Mouse (Mus musculus): ENCODE measurements around the gene Slc23a2. TPM values are rescaled to one million over a fixed set of nuclear protein-coding genes. Genes with fewer than 3 reads are reported as not detected.

Slc23a2 gene
- polyA plus RNA-seq, 1 experiment from 2014 or later = 11.7 TPM

- ATAC-seq (replicated peaks; ENCODE audit: low FRiP score, low read depth) (no peak), DNase-seq (ENCODE audit: low spot score) (no peak)
- no peak for TF ChIP-seq CTCF (IDR thresholded peaks at IDR 0.05; ENCODE audit: low read depth)
- Histone ChIP-seq H3K4me1 (replicated peaks; ENCODE audit: insufficient read depth, low read length) (no peaks in the 10 kb centered on the region), H3K4me2 (ENCODE audit: low read length) (no peak overlapping the region), H3K9ac (ENCODE audit: low read depth, low read length) (no peak overlapping the region), H3K27ac (no peak overlapping the region), H3K36me3 (ENCODE audit: insufficient read depth, low read length) (no peaks in the 10 kb centered on the region), H3K27me3 (ENCODE audit: insufficient read depth, low read length) (no peaks in the 10 kb centered on the region), H3K4me3 (replicated peaks; ENCODE audit: low read depth, low read length) (no peak overlapping the region), H3K9me3 (replicated peaks; ENCODE audit: low read length) (no peaks in the 10 kb centered on the region)
- WGBS = 68% methylated on average over 6 of the region's 6 CpGs
Measured at GRCm38 (mm10) chr2:132151592-132151991, 6.7 kb upstream of the Slc23a2 start.

GRCm38 (mm10) chr2:132150926-132151325 is 6.0 kb upstream of the Slc23a2 start:
- Histone ChIP-seq H3K4me1 (replicated peaks; ENCODE audit: insufficient read depth, low read length) (no peaks in the 10 kb centered on the region), H3K4me2 (ENCODE audit: low read length) (no peak overlapping the region), H3K27me3 (ENCODE audit: insufficient read depth, low read length) (no peaks in the 10 kb centered on the region), H3K9ac (ENCODE audit: low read depth, low read length) (no peak overlapping the region), H3K27ac (no peak overlapping the region), H3K36me3 (ENCODE audit: insufficient read depth, low read length) (no peaks in the 10 kb centered on the region), H3K9me3 (replicated peaks; ENCODE audit: low read length) (no peaks in the 10 kb centered on the region), H3K4me3 (replicated peaks; ENCODE audit: low read depth, low read length) (no peak overlapping the region)
- ATAC-seq (replicated peaks; ENCODE audit: low FRiP score, low read depth) = no peak
- no peak for TF ChIP-seq CTCF (IDR thresholded peaks at IDR 0.05; ENCODE audit: low read depth)
- 67% methylated on average over 1 of the region's 1 CpGs for WGBS
- no peak for DNase-seq (ENCODE audit: low spot score)

- WGBS = 18% methylated on average over 4 of the region's 4 CpGs
- DNase-seq (ENCODE audit: low spot score) (no peak), ATAC-seq (replicated peaks; ENCODE audit: low FRiP score, low read depth) (no peak)
- H3K9me3 ChIP-seq (replicated peaks; ENCODE audit: low read length) = no peaks in the 10 kb centered on the region
- no peaks in the 10 kb centered on the region; the same call in 1 of the 2 replicates for H3K4me1 ChIP-seq (replicated peaks; ENCODE audit: insufficient read depth, low read length)
- H3K4me3 ChIP-seq (replicated peaks; ENCODE audit: low read depth, low read length) = no peak overlapping the region
- H3K4me2 ChIP-seq (ENCODE audit: low read length) = no peak overlapping the region
- H3K9ac ChIP-seq (ENCODE audit: low read depth, low read length) = no peak overlapping the region
- no peak for TF ChIP-seq CTCF (IDR thresholded peaks at IDR 0.05; ENCODE audit: low read depth)
- no peaks in the 10 kb centered on the region for H3K36me3 ChIP-seq (ENCODE audit: insufficient read depth, low read length)
- H3K27me3 ChIP-seq (ENCODE audit: insufficient read depth, low read length) = no peaks in the 10 kb centered on the region
- no peak overlapping the region for H3K27ac ChIP-seq
Measured at GRCm38 (mm10) chr2:132146502-132146901, 1.6 kb upstream of the Slc23a2 start.

- Histone ChIP-seq H3K4me3 (replicated peaks; ENCODE audit: low read depth, low read length) (peak overlapping the region; percentile 88), H3K36me3 (ENCODE audit: insufficient read depth, low read length) (no peaks in the 10 kb centered on the region), H3K27ac (no peak overlapping the region; the same call in 1 of the 2 replicates), H3K9ac (ENCODE audit: low read depth, low read length) (peak overlapping the region; percentile 86), H3K4me1 (replicated peaks; ENCODE audit: insufficient read depth, low read length) (no peaks in the 10 kb centered on the region; the same call in 1 of the 2 replicates), H3K4me2 (ENCODE audit: low read length) (peak overlapping the region; percentile 100), H3K27me3 (ENCODE audit: insufficient read depth, low read length) (no peaks in the 10 kb centered on the region), H3K9me3 (replicated peaks; ENCODE audit: low read length) (no peaks in the 10 kb centered on the region)
- DNase-seq (ENCODE audit: low spot score) = no peak
- no peak for TF ChIP-seq CTCF (IDR thresholded peaks at IDR 0.05; ENCODE audit: low read depth)
- WGBS = 3% methylated on average over 65 of the region's 66 CpGs
- peak; percentile 23; the same call in 1 of the 2 replicates for ATAC-seq (replicated peaks; ENCODE audit: low FRiP score, low read depth)
Measured at GRCm38 (mm10) chr2:132143943-132144927, 673 bp downstream of the Slc23a2 start.

- WGBS = 90% methylated on average over 8 of the region's 8 CpGs
- Histone ChIP-seq H3K27me3 (ENCODE audit: insufficient read depth, low read length) (no peaks in the 10 kb centered on the region), H3K9ac (ENCODE audit: low read depth, low read length) (no peak overlapping the region), H3K9me3 (replicated peaks; ENCODE audit: low read length) (no peaks in the 10 kb centered on the region), H3K27ac (no peak overlapping the region), H3K4me3 (replicated peaks; ENCODE audit: low read depth, low read length) (no peak overlapping the region), H3K36me3 (ENCODE audit: insufficient read depth, low read length) (no peaks in the 10 kb centered on the region), H3K4me2 (ENCODE audit: low read length) (no peak overlapping the region), H3K4me1 (replicated peaks; ENCODE audit: insufficient read depth, low read length) (no peaks in the 10 kb centered on the region; the same call in 1 of the 2 replicates)
- ATAC-seq (replicated peaks; ENCODE audit: low FRiP score, low read depth) = no peak
- peak; percentile 22; the same call in 1 of the 2 replicates for TF ChIP-seq CTCF (IDR thresholded peaks at IDR 0.05; ENCODE audit: low read depth)
- no peak for DNase-seq (ENCODE audit: low spot score)
Measured at GRCm38 (mm10) chr2:132142606-132143005, 2.3 kb downstream of the Slc23a2 start.

- Histone ChIP-seq H3K27me3 (ENCODE audit: insufficient read depth, low read length) (no peaks in the 10 kb centered on the region), H3K27ac (no peak overlapping the region), H3K4me1 (replicated peaks; ENCODE audit: insufficient read depth, low read length) (no peaks in the 10 kb centered on the region; the same call in 1 of the 2 replicates), H3K9me3 (replicated peaks; ENCODE audit: low read length) (no peaks in the 10 kb centered on the region), H3K4me2 (ENCODE audit: low read length) (no peak overlapping the region), H3K9ac (ENCODE audit: low read depth, low read length) (no peak overlapping the region), H3K4me3 (replicated peaks; ENCODE audit: low read depth, low read length) (no peak overlapping the region), H3K36me3 (ENCODE audit: insufficient read depth, low read length) (no peaks in the 10 kb centered on the region)
- no peak for ATAC-seq (replicated peaks; ENCODE audit: low FRiP score, low read depth)
- peak; percentile 27; the same call in 1 of the 2 replicates for TF ChIP-seq CTCF (IDR thresholded peaks at IDR 0.05; ENCODE audit: low read depth)
- 72% methylated on average over 10 of the region's 10 CpGs for WGBS
- DNase-seq (ENCODE audit: low spot score) = no peak
Measured at GRCm38 (mm10) chr2:132140536-132140935, 4.4 kb downstream of the Slc23a2 start.

All from kidney, postnatal 0 days (tissue).